Mouse (Mus musculus) CH12.LX (cell line): ENCODE results near the gene Mdc1. TPM values are rescaled to one million over a fixed set of nuclear protein-coding genes. Genes with fewer than 3 reads are reported as not detected.

Experiments used
- DNase-seq: peaks from one replicate; pipeline ENCODE4 v3.0.0-alpha.2; 2013; ENCODE audit errors: extremely low read depth
- H3K27ac ChIP-seq: 2 replicates; pipeline ENCODE4 v1.5.1; 2012; ENCODE audit warnings: low read depth, mild to moderate bottlenecking, control low read depth, moderate library complexity; ENCODE audit not compliant: insufficient read depth
- H3K27me3 ChIP-seq: replicated peaks from 2 replicates; pipeline ENCODE3; 2012; ENCODE audit warnings: inconsistent platforms
- H3K36me3 ChIP-seq, 2 experiments: replicated peaks in 1 of 2; 2 replicates each; pipeline versions ENCODE3 to v1.6.1; 2012; ENCODE audit warnings: inconsistent platforms in 1 of 2, low read length in 1 of 2, mild to moderate bottlenecking in 1 of 2, mixed read lengths in 1 of 2, moderate library complexity in 1 of 2; ENCODE audit not compliant: control insufficient read depth in 1 of 2, insufficient read depth in 1 of 2
- H3K4me1 ChIP-seq, 2 experiments: 2 replicates each; pipeline ENCODE4 v1.6.1; 2012; ENCODE audit warnings: inconsistent platforms in 1 of 2, moderate library complexity in 1 of 2; ENCODE audit not compliant: insufficient read depth in 2 of 2, control insufficient read depth in 1 of 2
- H3K4me2 ChIP-seq: 2 replicates; pipeline ENCODE4 v1.6.1; 2012; ENCODE audit warnings: low read depth, mild to moderate bottlenecking, control low read depth; ENCODE audit not compliant: poor library complexity, insufficient read depth, severe bottlenecking
- H3K4me3 ChIP-seq, 3 experiments: fragments of 150-350 bp in 1 of 3; sonication (generic) in 1 of 3; replicated peaks in 1 of 3; 2 replicates each; pipeline versions ENCODE3 to v1.5.1; 2011 to 2012; ENCODE audit warnings: low read depth in 2 of 3, low read length in 2 of 3, mild to moderate bottlenecking in 2 of 3, moderate library complexity in 2 of 3, control low read depth in 1 of 3, improper control_type of control experiment in 1 of 3, inconsistent platforms in 1 of 3, mixed read lengths in 1 of 3; ENCODE audit not compliant: poor library complexity in 1 of 3
- H3K79me2 ChIP-seq: replicated peaks from 2 replicates; pipeline ENCODE4 v1.6.1; 2012; ENCODE audit warnings: mild to moderate bottlenecking, moderate library complexity; ENCODE audit not compliant: control insufficient read depth, poor library complexity, insufficient read depth, severe bottlenecking; ENCODE audit errors: extremely low read depth
- H3K9ac ChIP-seq: 2 replicates; pipeline ENCODE4 v1.6.1; 2012; ENCODE audit warnings: low read depth, mild to moderate bottlenecking, control low read depth, moderate library complexity; ENCODE audit not compliant: insufficient read depth
- H3K9me3 ChIP-seq: replicated peaks from 2 replicates; pipeline ENCODE3; 2012; ENCODE audit warnings: low read length, inconsistent platforms, mixed read lengths
- BHLHE40 ChIP-seq: IDR thresholded peaks from 2 replicates; pipeline ENCODE4 v1.6.1; 2011; ENCODE audit warnings: mild to moderate bottlenecking, low read depth, low read length, improper control_type of control experiment
- CHD2 ChIP-seq: IDR thresholded peaks from 2 replicates; pipeline ENCODE4 v1.6.1; 2011; ENCODE audit warnings: low read length, improper control_type of control experiment
- CTCF ChIP-seq, 2 experiments: IDR thresholded peaks in 1 of 2; conservative IDR thresholded peaks in 1 of 2; 2 replicates each; pipeline ENCODE4 v1.5.1; 2011 to 2012; ENCODE audit warnings: low read depth in 2 of 2, low read length in 2 of 2, improper control_type of control experiment in 1 of 2, inconsistent platforms in 1 of 2, mild to moderate bottlenecking in 1 of 2, moderate library complexity in 1 of 2
- E2F4 ChIP-seq: IDR thresholded peaks from 2 replicates; pipeline ENCODE4 v1.6.1; 2011; ENCODE audit warnings: low read depth, low read length, improper control_type of control experiment; ENCODE audit not compliant: insufficient replicate concordance
- ELF1 ChIP-seq: IDR thresholded peaks from 2 replicates; pipeline ENCODE4 v1.6.1; 2014; ENCODE audit warnings: low read depth, mild to moderate bottlenecking, inconsistent platforms, low read length, improper control_type of control experiment
- GABPA ChIP-seq: IDR thresholded peaks from 2 replicates; pipeline ENCODE4 v1.6.1; 2012; ENCODE audit warnings: low read depth, low read length, improper control_type of control experiment, inconsistent platforms; ENCODE audit not compliant: insufficient replicate concordance
- HCFC1 ChIP-seq: IDR thresholded peaks from 2 replicates; pipeline ENCODE4 v1.6.1; 2012; ENCODE audit warnings: low read depth, mild to moderate bottlenecking, inconsistent platforms, low read length, improper control_type of control experiment
- IRF4 ChIP-seq: IDR thresholded peaks from 2 replicates; pipeline ENCODE4 v1.6.1; 2014; ENCODE audit warnings: low read depth, mild to moderate bottlenecking, inconsistent platforms, low read length, improper control_type of control experiment
- JUN ChIP-seq: IDR thresholded peaks from 2 replicates; pipeline ENCODE4 v1.6.1; 2011; ENCODE audit warnings: low read depth, mild to moderate bottlenecking, low read length, improper control_type of control experiment, moderate library complexity; ENCODE audit not compliant: insufficient read depth
- KAT2A ChIP-seq: IDR thresholded peaks from 2 replicates; pipeline ENCODE4 v1.6.1; 2012; ENCODE audit warnings: low read length, improper control_type of control experiment, inconsistent platforms; ENCODE audit not compliant: insufficient replicate concordance
- MAX ChIP-seq: IDR thresholded peaks from 2 replicates; pipeline ENCODE4 v1.6.1; 2011; ENCODE audit warnings: low read length, improper control_type of control experiment
- MAZ ChIP-seq: IDR thresholded peaks from 2 replicates; pipeline ENCODE4 v1.6.1; 2012; ENCODE audit warnings: low read depth, mild to moderate bottlenecking, inconsistent platforms, low read length, improper control_type of control experiment, moderate library complexity
- MEF2A ChIP-seq: IDR thresholded peaks from 2 replicates; pipeline ENCODE4 v1.6.1; 2014; ENCODE audit warnings: low read depth, mild to moderate bottlenecking, inconsistent platforms, low read length, improper control_type of control experiment, borderline replicate concordance
- MXI1 ChIP-seq: IDR thresholded peaks from 2 replicates; pipeline ENCODE4 v1.6.1; 2011; ENCODE audit warnings: mild to moderate bottlenecking, low read depth, low read length, improper control_type of control experiment
- MYC ChIP-seq: IDR thresholded peaks from 2 replicates; pipeline ENCODE4 v1.6.1; 2011; ENCODE audit warnings: low read depth, mild to moderate bottlenecking, improper control_type of control experiment, low read length
- NELFE ChIP-seq: IDR thresholded peaks from 2 replicates; pipeline ENCODE4 v1.6.1; 2011; ENCODE audit warnings: low read depth, low read length, improper control_type of control experiment
- NRF1 ChIP-seq: IDR thresholded peaks from 2 replicates; pipeline ENCODE4 v1.6.1; 2014; ENCODE audit warnings: low read depth, mild to moderate bottlenecking, inconsistent platforms, low read length, improper control_type of control experiment, moderate library complexity
- PAX5 ChIP-seq: IDR thresholded peaks from 2 replicates; pipeline ENCODE4 v1.6.1; 2012; ENCODE audit warnings: low read length, inconsistent platforms, mixed read lengths
- POLR2A ChIP-seq: IDR thresholded peaks from 2 replicates; pipeline ENCODE4 v1.6.1; 2011; ENCODE audit warnings: low read depth, mild to moderate bottlenecking, improper control_type of control experiment, low read length
- POLR2AphosphoS2 ChIP-seq: IDR thresholded peaks from 2 replicates; pipeline ENCODE4 v1.6.1; 2011; ENCODE audit warnings: low read depth, low read length, improper control_type of control experiment
- RAD21 ChIP-seq: IDR thresholded peaks from 2 replicates; pipeline ENCODE4 v1.6.1; 2011; ENCODE audit warnings: low read depth, mild to moderate bottlenecking, low read length, improper control_type of control experiment, moderate library complexity
- RCOR1 ChIP-seq: conservative IDR thresholded peaks from 2 replicates; pipeline ENCODE4 v1.6.1; 2012; ENCODE audit warnings: low read depth, mild to moderate bottlenecking, inconsistent platforms, low read length, improper control_type of control experiment
- SIN3A ChIP-seq: IDR thresholded peaks from 2 replicates; pipeline ENCODE4 v1.6.1; 2012; ENCODE audit warnings: low read length, improper control_type of control experiment, inconsistent platforms
- SMC3 ChIP-seq: IDR thresholded peaks from 2 replicates; pipeline ENCODE4 v1.6.1; 2011; ENCODE audit warnings: low read depth, low read length, improper control_type of control experiment
- TBP ChIP-seq: conservative IDR thresholded peaks from 2 replicates; pipeline ENCODE4 v1.6.1; 2011; ENCODE audit warnings: low read depth, low read length, improper control_type of control experiment
- TCF12 ChIP-seq: IDR thresholded peaks from 2 replicates; pipeline ENCODE4 v1.6.1; 2014; ENCODE audit warnings: low read depth, mild to moderate bottlenecking, inconsistent platforms, low read length, improper control_type of control experiment
- USF2 ChIP-seq: conservative IDR thresholded peaks from 2 replicates; pipeline ENCODE4 v1.6.1; 2011; ENCODE audit warnings: low read depth, low read length, improper control_type of control experiment
- ZKSCAN1 ChIP-seq: IDR thresholded peaks from 2 replicates; pipeline ENCODE4 v1.6.1; 2012; ENCODE audit warnings: low read depth, inconsistent platforms, low read length, improper control_type of control experiment, borderline replicate concordance
- ZMIZ1 ChIP-seq: IDR thresholded peaks from 2 replicates; pipeline ENCODE4 v1.6.1; 2012; ENCODE audit warnings: low read depth, mild to moderate bottlenecking, inconsistent platforms, low read length, improper control_type of control experiment
- ZNF384 ChIP-seq: IDR thresholded peaks from 2 replicates; pipeline ENCODE4 v1.6.1; 2012; ENCODE audit warnings: low read depth, low read length, improper control_type of control experiment, inconsistent platforms
- dilution Hi-C: fragments of 300-500 bp; cut with MboI; formaldehyde crosslinking; loops from 2 replicates; pipeline ENCODE4 v1.14.3; 2020; ENCODE audit warnings: low sequenced_read_pairs; ENCODE audit not compliant: extremely low pct_unique_long_range_greater_than_20kb, extremely low pct_ligation_motif_present
- in situ Hi-C: fragments of 300-500 bp; cut with MboI; formaldehyde crosslinking; loops from 3 replicates; pipeline ENCODE4 v1.14.3; 2019; ENCODE audit warnings: low sequenced_read_pairs, low pct_ligation_motif_present, low pct_unique_long_range_greater_than_20kb, mixed read lengths
- polyA plus RNA-seq: library from polyadenylated mRNA; unstranded; fragments of >175 nt; gene quantifications from 2 replicates; pipeline ENCODE4 v1.2.1, GENCODE M21; 2012; ENCODE audit warnings: low read depth; ENCODE audit not compliant: insufficient read length
- total RNA-seq, 2 experiments: library from RNA; depleted of rRNA; stranded (reverse); fragments of 300-350 nt in 1 of 2; fragments of >200 nt in 1 of 2; gene quantifications; 2 replicates each; pipeline ENCODE4 v1.2.3; 2012 to 2014

Gene Mdc1
- total and polyA plus RNA-seq, 3 experiments = 3.3 to 15.7 (median 8.2) TPM

- H3K4me3 ChIP-seq = peak overlapping the region; percentile 61 to 90 (median 69)
- DNase-seq = no peak
- H3K9me3 ChIP-seq = no peaks in the 10 kb centered on the region
- peak overlapping the region; percentile 90 for H3K9ac ChIP-seq
- peaks cover 5% of the 10 kb centered on the region; the same call in 1 of the 2 replicates for H3K79me2 ChIP-seq
- H3K27ac ChIP-seq = peak overlapping the region; percentile 6; the same call in 1 of the 2 replicates
- dilution Hi-C loops (no loop called here), in situ Hi-C loops (no loop called here)
- H3K4me1 ChIP-seq = peaks cover 0 to 17% of the 10 kb centered on the region in 2 experiments; a peak in 2 of 4 replicates
- peak overlapping the region; percentile 79 for H3K4me2 ChIP-seq
- peaks cover 19 to 31% of the 10 kb centered on the region in 2 experiments for H3K36me3 ChIP-seq
- TF ChIP-seq TBP (no peak), MXI1 (0 out of 2 replicates have a peak, but pooled peaks have one; percentile 2), SIN3A (peak; percentile 10; the same call in 1 of the 2 replicates)
- TF ChIP-seq, all 38 proteins: peak for 2
- H3K27me3 ChIP-seq = no peaks in the 10 kb centered on the region
Observed at GRCm38 (mm10) chr17:35822564-35822963, 18.8 kb upstream of the Mdc1 start.

- H3K27ac ChIP-seq = peak within 1 kb of the TSS; percentile 59; the same call in 1 of the 2 replicates
- peaks cover 19 to 38% of the 10 kb centered on the region in 2 experiments for H3K36me3 ChIP-seq
- H3K9ac ChIP-seq = peak within 1 kb of the TSS; percentile 90
- H3K4me1 ChIP-seq = peaks cover 0 to 17% of the 10 kb centered on the region in 2 experiments; a peak in 2 of 4 replicates
- dilution Hi-C loops (no loop called here), in situ Hi-C loops (no loop called here)
- peaks cover 5% of the 10 kb centered on the region; the same call in 1 of the 2 replicates for H3K79me2 ChIP-seq
- peak within 1 kb of the TSS; percentile 79 for H3K4me2 ChIP-seq
- DNase-seq = peak; percentile 92
- peak within 1 kb of the TSS; percentile 61 to 90 (median 69) for H3K4me3 ChIP-seq
- no peaks in the 10 kb centered on the region for H3K27me3 ChIP-seq
- H3K9me3 ChIP-seq = no peaks in the 10 kb centered on the region
- TF ChIP-seq TCF12 (no peak), USF2 (no peak), MXI1 (peak; percentile 53; the same call in 1 of the 2 replicates), MYC (no peak), PAX5 (no peak), CTCF (conservative IDR thresholded peaks at IDR 0.05 in 1 of 2, IDR thresholded peaks at IDR 0.05 in 1 of 2; ENCODE audit: low read depth in 2 of 2, low read length in 2 of 2) (no peak), ZNF384 (no peak), ELF1 (peak; percentile 61), POLR2A (peak; percentile 55), SIN3A (peak; percentile 63; the same call in 1 of the 2 replicates), CHD2 (peak; percentile 13; the same call in 1 of the 2 replicates), SMC3 (no peak), ZMIZ1 (no peak), NELFE (peak; percentile 51), E2F4 (no peak), MAX (no peak), IRF4 (peak; percentile 64), JUN (no peak), ZKSCAN1 (no peak), POLR2AphosphoS2 (peak; percentile 67; the same call in 1 of the 2 replicates), HCFC1 (peak; percentile 27; the same call in 1 of the 2 replicates), MAZ (peak; percentile 75; the same call in 1 of the 2 replicates), MEF2A (peak; percentile 62; the same call in 1 of the 2 replicates), RCOR1 (no peak), GABPA (no peak), NRF1 (no peak), RAD21 (no peak), BHLHE40 (no peak), KAT2A (no peak)
Observed at GRCm38 (mm10) chr17:35822964-35823937, 18.1 kb upstream of the Mdc1 start, which contains the start of gene Flot1. Gene Flot1, plus strand, starts transcription at chr17:35823230.
